Mouse (Mus musculus) stomach, postnatal 0 days (tissue): ENCODE data around the gene Itga6.

Experiments used
- CTCF ChIP-seq: IDR thresholded peaks from 2 replicates; pipeline ENCODE4 v1.5.1; 2016; ENCODE audit warnings: antibody characterized with exemption, low read depth, mild to moderate bottlenecking, moderate library complexity
- EP300 ChIP-seq: optimal IDR thresholded peaks from 2 replicates; pipeline ENCODE3; 2016; ENCODE audit warnings: antibody characterized with exemption

DNA sequence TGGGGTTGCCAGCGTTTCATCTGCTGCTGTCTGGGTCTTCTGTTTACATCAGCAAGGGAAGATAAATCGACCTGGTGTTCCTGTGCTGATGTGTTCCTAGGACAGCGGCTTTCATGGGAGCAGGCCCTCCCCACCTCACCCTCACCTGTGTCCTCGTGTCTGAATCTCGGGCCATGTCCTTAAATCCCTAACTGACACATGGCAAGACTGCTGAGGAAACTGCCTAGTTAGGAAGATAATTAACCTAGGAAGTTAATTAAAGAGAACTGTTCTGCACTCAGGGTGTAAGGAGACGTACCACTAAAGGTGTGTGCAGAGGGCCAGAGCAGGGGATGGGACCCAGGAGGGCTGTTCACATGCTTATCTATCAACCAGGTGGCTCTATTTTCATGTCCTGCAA is 48.7 kb downstream of the Itga6 start:
- TF ChIP-seq CTCF (no peak), EP300 (no peak)
